Mouse (Mus musculus): Measurements from ENCODE around the gene Gm8113. TPM values are rescaled to one million over a fixed set of nuclear protein-coding genes. Genes with fewer than 3 reads are reported as not detected.
A peak's percentile ranks its signal among the peaks of the same experiment; 100 is the strongest.
"Not testable (repeated sequence)": the region's sequence is repeated elsewhere in the genome, so short reads cannot be mapped to it uniquely, and the experiment has no call there.

Gm8113 gene
- total RNA-seq (2014; fragmentation: Nextera tagmentation), result 8.1 and 11.5 TPM in 2 replicates
- total RNA-seq (2017), result 3.2 and 5.9 TPM in 2 replicates

DNA sequence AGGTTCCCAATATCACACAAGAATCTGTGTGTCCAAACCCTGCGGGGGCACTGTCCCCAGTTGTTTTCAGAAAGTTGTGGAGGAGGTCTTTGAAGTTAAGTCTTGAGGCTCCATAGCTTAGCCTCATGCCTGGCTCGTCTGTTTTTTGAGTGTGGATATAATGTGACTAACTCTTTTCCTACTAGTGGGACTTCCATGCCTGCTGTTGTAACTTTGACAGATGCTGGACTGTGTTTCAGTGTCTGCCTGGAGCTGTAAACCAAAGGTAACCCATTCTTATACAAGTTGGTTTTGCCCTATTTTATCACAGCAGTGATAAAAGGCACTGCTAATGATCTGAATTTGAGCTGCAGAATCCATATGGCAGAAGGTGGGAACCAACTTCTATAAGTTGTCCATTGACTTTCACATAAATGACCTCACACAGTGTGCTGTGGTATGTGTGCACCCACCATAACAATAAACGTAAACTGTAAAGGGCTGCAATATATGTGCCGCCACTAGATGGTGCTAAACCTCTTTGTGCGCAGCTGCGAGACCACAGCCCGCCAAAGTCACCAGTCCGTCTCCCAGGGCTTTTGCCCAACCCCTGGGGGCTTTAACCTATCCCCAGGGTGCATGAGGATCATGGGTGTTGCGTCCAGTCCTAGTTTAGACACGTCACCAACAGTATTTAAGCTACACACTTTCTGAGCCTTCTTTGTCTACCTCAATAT, at the start of gene Gm8113:
Gene Gm8113, plus strand, starts transcription at position 703 of the 716 bp plus-strand sequence.
- peak; percentile 93 for ATAC-seq (replicated peaks; ENCODE audit: poor library complexity, severe bottlenecking)

DNA sequence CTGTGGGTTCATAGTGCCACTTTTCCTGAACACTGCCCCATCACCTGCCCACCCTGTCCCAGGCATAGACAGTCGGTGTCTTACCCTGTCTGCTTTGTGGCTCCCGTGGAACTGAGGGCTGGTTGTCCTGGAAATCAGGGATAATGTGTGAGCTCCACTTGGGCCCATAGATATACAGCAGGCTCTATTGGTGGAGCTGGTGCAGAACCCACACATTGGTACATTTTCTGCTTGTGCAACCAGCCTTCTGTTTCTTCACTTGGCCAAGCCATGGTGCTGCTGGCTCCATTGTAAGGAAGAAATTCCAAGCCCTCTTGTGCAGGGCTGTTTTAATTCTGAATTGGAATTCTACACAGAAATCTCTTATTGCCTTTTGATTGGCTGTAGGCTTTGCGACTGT, 49.8 kb upstream of the Gm8113 start, which contains the start of gene Ear1:
Gene Ear1, minus strand, starts transcription at position 101 of the 400 bp plus-strand sequence.
- ATAC-seq (replicated peaks; ENCODE audit: poor library complexity, severe bottlenecking), result not testable (repeated sequence)

DNA sequence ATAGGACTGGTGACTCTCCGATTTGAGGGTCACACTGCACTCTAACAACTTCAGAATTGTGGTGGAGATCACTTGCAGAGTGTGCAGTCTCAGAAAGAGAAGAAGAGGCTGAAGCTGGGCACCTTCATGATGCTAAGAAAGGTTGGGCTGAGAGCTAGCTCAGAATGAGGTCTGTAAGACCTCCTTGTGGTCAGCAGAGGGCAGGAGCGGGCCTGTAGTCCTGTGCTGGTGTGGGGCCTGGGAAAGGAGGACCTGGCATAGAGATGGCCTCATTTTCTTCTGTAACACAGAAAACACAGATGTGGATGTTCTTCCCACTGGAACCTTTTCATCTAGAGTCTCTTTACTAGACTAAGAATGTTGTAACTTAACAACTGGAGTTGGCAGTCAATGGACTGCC, 47.4 kb upstream of the Gm8113 start:
- peak; percentile 90 for ATAC-seq (replicated peaks; ENCODE audit: poor library complexity, severe bottlenecking)

DNA sequence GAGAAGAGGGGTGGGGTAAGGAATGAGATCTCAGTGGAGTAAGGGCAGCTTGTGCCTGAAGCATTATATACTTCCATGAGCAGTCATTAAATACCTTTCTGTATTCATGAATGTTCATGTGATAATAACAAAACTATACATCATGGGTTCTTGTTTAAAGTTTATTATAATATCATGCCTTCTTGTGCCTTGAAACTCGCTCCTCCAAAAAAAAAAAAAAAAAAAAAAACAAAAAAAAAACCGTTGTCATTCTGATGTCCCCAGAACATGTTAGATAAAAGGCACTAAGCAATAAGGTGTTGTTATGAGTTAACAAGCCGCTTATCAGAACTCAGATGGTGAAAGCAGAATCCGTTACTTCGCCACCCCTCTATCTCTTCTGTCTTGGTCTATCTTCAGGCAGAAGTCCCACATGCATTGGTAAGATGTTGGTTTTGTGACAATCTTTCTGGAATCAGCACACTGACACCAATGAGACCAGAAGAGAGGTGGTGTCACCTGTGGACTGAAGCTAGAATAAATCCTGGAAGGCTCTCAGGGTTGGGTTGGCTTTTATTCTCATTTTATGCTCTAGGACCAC, 45.1 kb upstream of the Gm8113 start:
- ATAC-seq (replicated peaks; ENCODE audit: poor library complexity, severe bottlenecking), result not testable (repeated sequence)

- ATAC-seq (replicated peaks; ENCODE audit: poor library complexity, severe bottlenecking), result peak; percentile 73
Observed at GRCm38 (mm10) chr14:43886235-43886634, 39.0 kb upstream of the Gm8113 start.

- ATAC-seq (replicated peaks; ENCODE audit: poor library complexity, severe bottlenecking), result peak; percentile 76
Observed at GRCm38 (mm10) chr14:43891288-43891687, 33.9 kb upstream of the Gm8113 start.

DNA sequence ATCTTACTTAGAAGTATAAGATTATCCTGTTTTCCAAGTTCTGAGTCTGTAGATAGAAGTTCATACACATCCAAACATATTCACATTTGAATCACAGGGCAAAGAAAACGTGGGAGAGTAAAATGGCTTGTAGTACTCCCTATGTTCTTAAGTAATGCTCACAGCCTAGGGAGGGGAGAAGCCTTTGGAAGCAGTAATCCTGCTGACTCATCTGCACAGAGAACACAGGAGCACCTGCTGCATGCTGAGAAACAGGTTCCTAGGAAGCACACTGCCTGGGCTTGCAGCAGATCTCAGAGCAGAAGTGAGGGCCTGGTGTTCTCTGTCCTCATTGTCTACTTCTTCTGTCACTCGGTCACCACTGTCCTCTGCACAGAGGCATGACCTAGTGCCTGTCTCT, 29.8 kb upstream of the Gm8113 start:
- ATAC-seq (replicated peaks; ENCODE audit: poor library complexity, severe bottlenecking), result peak; percentile 36; the same call in 1 of the 2 replicates

DNA sequence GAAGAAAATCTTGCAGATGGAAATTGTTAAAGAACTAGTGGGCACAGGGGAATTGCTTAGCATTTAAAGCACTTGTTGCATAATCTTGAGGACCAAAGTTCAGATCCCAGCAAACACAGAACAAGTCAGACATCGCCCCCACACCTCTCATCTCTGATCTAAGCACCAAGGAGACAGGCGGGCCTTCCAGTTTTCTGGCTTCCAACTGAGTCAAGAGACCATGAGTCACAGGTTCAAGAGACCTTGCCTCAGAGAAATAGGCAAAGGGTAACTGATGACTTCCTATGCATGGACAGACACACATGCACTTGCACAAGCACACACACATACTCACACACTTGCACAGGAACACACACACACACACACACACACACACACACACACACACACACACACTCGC, 26.6 kb upstream of the Gm8113 start:
- ATAC-seq (replicated peaks; ENCODE audit: poor library complexity, severe bottlenecking), result peak; percentile 42; the same call in 1 of the 2 replicates

DNA sequence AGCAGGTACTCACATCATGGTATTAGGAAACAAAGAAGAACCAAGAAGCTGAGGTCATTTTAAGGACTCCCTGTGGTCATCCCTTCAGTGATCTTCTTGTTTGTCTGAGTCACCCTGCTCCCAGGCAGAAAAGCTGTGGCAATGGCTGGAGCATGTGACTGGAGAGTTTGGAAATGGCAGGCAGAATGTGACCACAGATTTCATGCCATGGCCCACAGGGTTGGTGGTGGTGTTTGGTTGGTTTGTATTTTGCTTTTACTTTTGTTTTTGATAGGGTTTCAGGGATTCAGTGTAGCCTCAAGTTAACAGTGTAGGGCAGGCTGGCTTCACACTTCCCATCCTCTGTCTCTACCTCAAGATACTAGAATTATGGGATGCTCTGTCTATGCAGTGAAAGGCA, 7.0 kb upstream of the Gm8113 start:
- ATAC-seq (replicated peaks; ENCODE audit: poor library complexity, severe bottlenecking), result peak; percentile 89

DNA sequence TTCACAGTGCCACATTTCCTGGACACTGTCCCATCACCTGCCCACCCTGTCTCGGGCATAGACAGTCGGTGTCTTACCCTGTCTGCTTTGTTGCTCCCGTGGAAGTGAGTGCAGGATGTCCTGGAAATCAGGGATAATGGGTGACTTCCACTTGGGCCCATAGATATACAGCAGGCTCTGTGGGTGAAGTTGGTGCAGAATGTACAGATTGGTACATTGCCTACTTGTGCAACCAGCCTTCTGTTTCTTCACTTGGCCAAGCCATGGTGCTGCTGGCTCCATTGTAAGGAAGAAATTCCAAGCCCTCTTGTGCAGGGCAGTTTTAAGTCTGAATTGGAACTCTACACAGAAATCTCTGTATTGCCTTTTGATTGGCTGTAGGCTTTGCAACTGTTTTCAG, 1.7 kb upstream of the Gm8113 start, which contains the start of gene Ear10:
Gene Ear10, minus strand, starts transcription at position 101 of the 400 bp plus-strand sequence.
- not testable (repeated sequence) for ATAC-seq (replicated peaks; ENCODE audit: poor library complexity, severe bottlenecking)

GRCm38 (mm10) chr14:43925404-43925950, 287 bp downstream of the Gm8113 start:
- ATAC-seq (replicated peaks; ENCODE audit: poor library complexity, severe bottlenecking), result peak; percentile 48; the same call in 1 of the 2 replicates

DNA sequence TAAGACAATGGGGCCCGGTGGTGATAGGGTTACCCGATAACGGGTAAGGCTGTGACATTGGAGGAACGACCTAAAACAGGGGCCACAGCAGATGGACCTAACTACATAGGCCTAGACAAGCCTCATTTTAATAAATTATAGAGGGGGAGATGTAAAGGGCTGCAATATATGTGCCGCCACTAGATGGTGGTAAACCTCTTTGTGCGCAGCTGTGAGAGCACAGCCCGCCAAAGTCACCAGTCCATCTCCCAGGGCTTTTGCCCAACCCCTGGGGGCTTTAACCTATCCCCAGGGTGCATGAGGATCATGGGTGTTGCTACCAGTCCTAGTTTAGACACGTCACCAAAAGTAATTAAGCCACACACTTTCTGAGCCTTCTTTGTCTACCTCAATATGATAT, 7.8 kb downstream of the Gm8113 start:
- peak; percentile 71; the same call in 1 of the 2 replicates for ATAC-seq (replicated peaks; ENCODE audit: poor library complexity, severe bottlenecking)

GRCm38 (mm10) chr14:43933399-43933798, 8.2 kb downstream of the Gm8113 start:
- ATAC-seq (replicated peaks; ENCODE audit: poor library complexity, severe bottlenecking), result not testable (repeated sequence)

DNA sequence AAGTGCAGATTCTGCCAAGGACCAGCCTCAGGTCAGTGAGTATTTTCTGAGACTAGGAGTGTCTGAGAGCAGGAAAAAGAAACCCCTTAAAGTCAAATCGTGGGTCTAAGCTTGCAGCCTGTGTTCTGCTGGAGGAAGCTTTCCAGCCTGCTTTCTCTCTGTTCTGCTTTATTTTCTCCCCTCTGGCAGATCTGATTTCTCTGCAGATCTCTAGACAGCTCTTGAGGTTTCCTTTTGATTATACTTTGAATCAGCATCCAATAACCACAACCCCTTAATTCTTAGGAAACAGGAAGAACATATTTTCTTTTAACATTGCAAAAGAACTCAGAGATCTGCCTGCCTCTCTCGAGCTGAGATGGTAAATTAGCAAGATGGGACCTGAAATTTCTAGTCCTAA, 28.2 kb downstream of the Gm8113 start:
- ATAC-seq (replicated peaks; ENCODE audit: poor library complexity, severe bottlenecking), result peak; percentile 86

DNA sequence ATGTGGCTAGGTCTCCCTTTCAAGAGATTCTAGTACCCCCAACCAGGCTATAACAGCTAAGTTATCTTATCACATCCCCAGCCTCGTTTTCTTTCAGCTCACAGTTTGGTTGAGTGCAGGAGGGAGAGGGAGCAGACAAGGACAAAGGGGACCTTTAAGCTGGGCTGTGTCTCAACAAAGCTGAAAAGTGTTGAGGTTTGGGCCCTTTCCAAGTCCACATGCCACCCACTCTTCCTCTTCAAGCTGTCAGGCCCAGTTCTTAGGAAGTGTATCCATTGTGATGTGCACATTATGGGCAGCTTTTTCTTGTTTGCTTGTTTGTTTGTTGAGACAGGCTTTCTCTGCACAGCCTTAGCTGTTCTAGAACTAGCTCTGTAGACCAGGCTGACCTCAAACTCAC, 29.9 kb downstream of the Gm8113 start:
- ATAC-seq (replicated peaks; ENCODE audit: poor library complexity, severe bottlenecking), result peak; percentile 60

- not testable (repeated sequence) for ATAC-seq (replicated peaks; ENCODE audit: poor library complexity, severe bottlenecking)
Observed at GRCm38 (mm10) chr14:43956769-43957168, 31.6 kb downstream of the Gm8113 start, which contains the start of gene Ang5. Ang5 (plus strand) TSS chr14:43957069.

Other genes with a start within 250 kb of the Gm8113 start
- gene Gm8165, start 248.2 kb upstream of the Gm8113 start, total RNA-seq (2014; fragmentation: Nextera tagmentation), result not detected in 2 replicates
- gene Gm8165, start 248.2 kb upstream of the Gm8113 start, total RNA-seq (2017), result not detected in 2 replicates
- 1.6 TPM in 1 of 2 replicates, not detected in the other for gene Gm7324, start 227.6 kb upstream of the Gm8113 start, total RNA-seq (2014; fragmentation: Nextera tagmentation)
- 0.21 and 2.4 TPM in 2 replicates for gene Gm7324, start 227.6 kb upstream of the Gm8113 start, total RNA-seq (2017)
- not detected in 2 replicates for gene Gm16506, start 197.9 kb upstream of the Gm8113 start, total RNA-seq (2014; fragmentation: Nextera tagmentation)
- gene Gm16506, start 197.9 kb upstream of the Gm8113 start, total RNA-seq (2017), result not detected in 2 replicates
- gene Gm6526, start 177.5 kb upstream of the Gm8113 start, total RNA-seq (2014; fragmentation: Nextera tagmentation), result not detected in 2 replicates
- gene Gm6526, start 177.5 kb upstream of the Gm8113 start, total RNA-seq (2017), result not detected in 2 replicates
- gene Gm8180, start 140.6 kb upstream of the Gm8113 start, total RNA-seq (2014; fragmentation: Nextera tagmentation), result not detected in 2 replicates
- gene Gm8180, start 140.6 kb upstream of the Gm8113 start, total RNA-seq (2017), result not detected in 2 replicates
- not detected in 2 replicates for gene Ear1, start 49.9 kb upstream of the Gm8113 start, total RNA-seq (2014; fragmentation: Nextera tagmentation)
- gene Ear1, start 49.9 kb upstream of the Gm8113 start, total RNA-seq (2017), result 3.2 and 4.2 TPM in 2 replicates
- gene Ear10, start 1.8 kb upstream of the Gm8113 start, total RNA-seq (2014; fragmentation: Nextera tagmentation), result not detected in 2 replicates
- gene Ear10, start 1.8 kb upstream of the Gm8113 start, total RNA-seq (2017), result not detected in 2 replicates
- gene Ang5, start 31.7 kb downstream of the Gm8113 start, total RNA-seq (2014; fragmentation: Nextera tagmentation), result not detected in 2 replicates
- gene Ang5, start 31.7 kb downstream of the Gm8113 start, total RNA-seq (2017), result not detected in 2 replicates
- gene Ang6, start 76.9 kb downstream of the Gm8113 start, total RNA-seq (2014; fragmentation: Nextera tagmentation), result not detected in 2 replicates
- not detected in 2 replicates for gene Ang6, start 76.9 kb downstream of the Gm8113 start, total RNA-seq (2017)
- gene Ear2, start 177.3 kb downstream of the Gm8113 start, total RNA-seq (2014; fragmentation: Nextera tagmentation), result not detected in 2 replicates
- gene Ear2, start 177.3 kb downstream of the Gm8113 start, total RNA-seq (2017), result 7.2 and 9.9 TPM in 2 replicates
- gene Gm3327, start 198.5 kb downstream of the Gm8113 start, total RNA-seq (2014; fragmentation: Nextera tagmentation), result not detected in 2 replicates
- gene Gm3327, start 198.5 kb downstream of the Gm8113 start, total RNA-seq (2017), result not detected in 2 replicates